Mouse (Mus musculus) right cerebral cortex, adult 18-20 months (tissue): ENCODE data around the gene 5031410I06Rik.
"Not testable (repeated sequence)": the region's sequence is repeated elsewhere in the genome, so short reads cannot be mapped to it uniquely, and the experiment has no call there.

Experiments
- DNase-seq: peaks from one replicate; pipeline ENCODE4 v3.0.0; 2022; ENCODE audit warnings: mixed read lengths

The 5031410I06Rik gene

GRCm38 (mm10) chr5:26105262-26105661, at the start of gene 5031410I06Rik:
TSS of gene 5031410I06Rik (minus strand) at chr5:26105362.
- not testable (repeated sequence) for DNase-seq

GRCm38 (mm10) chr5:26142891-26143290, 37.7 kb upstream of the 5031410I06Rik start:
- no peak for DNase-seq

- DNase-seq = not testable (repeated sequence)
These were observed 16.2 kb upstream of the 5031410I06Rik start, which contains the start of gene Gm10220 for GRCm38 (mm10) chr5:26121321-26121720. TSS of gene Gm10220 (minus strand) at chr5:26121421.

GRCm38 (mm10) chr5:26089191-26089590, 16.0 kb downstream of the 5031410I06Rik start, which contains the start of gene Gm10471:
TSS of gene Gm10471 (minus strand) at chr5:26089291.
- not testable (repeated sequence) for DNase-seq

GRCm38 (mm10) chr5:26079023-26079422, 26.1 kb downstream of the 5031410I06Rik start:
- DNase-seq = not testable (repeated sequence)

GRCm38 (mm10) chr5:26070716-26071115, 34.4 kb downstream of the 5031410I06Rik start:
- no peak for DNase-seq

GRCm38 (mm10) chr5:26058481-26058880, 46.7 kb downstream of the 5031410I06Rik start, which contains the start of gene Gm7347:
TSS of gene Gm7347 (minus strand) at chr5:26058581.
- DNase-seq = not testable (repeated sequence)
